Mouse (Mus musculus): ENCODE measurements at regions not wholly inside any gene's neighbourhood (a gene's known extent, or its start where the extent isn't known, plus 50 kb on each side); places are given as distances from the start of the nearest gene placed in this dataset.

GRCm38 (mm10) chrX:144234457-144234856 lies 81.0 kb downstream of the A730046J19Rik start:
- peak overlapping the region; percentile 75 for H3K27ac ChIP-seq
- WGBS (ENCODE audit: missing documents): 31% methylated on average over 7 of the region's 7 CpGs
- no peaks in the 10 kb centered on the region for H3K36me3 ChIP-seq (ENCODE audit: inconsistent target)
- H3K79me2 ChIP-seq (ENCODE audit: inconsistent target): no peaks in the 10 kb centered on the region
- no peak overlapping the region for H3K4me3 ChIP-seq (ENCODE audit: inconsistent target)

DNA sequence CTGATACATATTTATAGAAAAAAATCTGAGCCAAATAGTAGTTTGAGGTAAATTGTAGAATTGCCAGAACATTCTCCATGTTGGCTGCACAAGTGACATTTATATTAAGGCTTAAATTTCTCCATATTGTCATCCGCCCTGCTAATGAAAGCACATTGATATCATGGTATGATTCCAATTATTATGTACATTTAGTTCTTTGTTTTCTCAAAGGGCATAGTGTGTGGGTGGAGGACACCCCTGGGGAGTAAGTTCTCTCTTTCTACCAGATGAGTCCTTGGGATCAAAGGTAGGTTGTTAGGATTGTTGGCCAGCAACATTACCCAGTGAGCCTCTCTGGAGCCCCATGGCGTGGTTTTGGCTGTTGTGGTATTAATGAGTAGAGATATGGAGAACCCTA lies 51.7 kb upstream of the Alg13 start:
- no peak overlapping the region for H3K4me3 ChIP-seq (ENCODE audit: inconsistent target)
- 69% methylated on average over 2 of the region's 2 CpGs for WGBS (ENCODE audit: missing documents)
- no peaks in the 10 kb centered on the region for H3K36me3 ChIP-seq (ENCODE audit: inconsistent target)
- H3K27ac ChIP-seq: no peak overlapping the region
- no peaks in the 10 kb centered on the region for H3K79me2 ChIP-seq (ENCODE audit: inconsistent target)
